Mouse (Mus musculus) cerebellum, adult 11 months (tissue): ENCODE data around the gene Apoa1.

Experiments
- DNase-seq: peaks from one replicate; pipeline ENCODE4 v3.0.0; 2022

The Apoa1 gene

GRCm38 (mm10) chr9:46228491-46228890 lies at the start of gene Apoa1:
TSS of gene Apoa1 (plus strand) at chr9:46228580.
- no peak for DNase-seq

- peak; percentile 34 for DNase-seq
These were observed 49.8 kb upstream of the Apoa1 start for GRCm38 (mm10) chr9:46178595-46178994.

- DNase-seq: peak; percentile 56
These were observed 47.1 kb upstream of the Apoa1 start for GRCm38 (mm10) chr9:46181297-46181696.

- no peak for DNase-seq
These were observed 43.8 kb upstream of the Apoa1 start for GRCm38 (mm10) chr9:46184542-46184941.

- DNase-seq: peak; percentile 40
These were observed 43.2 kb upstream of the Apoa1 start for GRCm38 (mm10) chr9:46185191-46185590.

- no peak for DNase-seq
These were observed 42.0 kb upstream of the Apoa1 start for GRCm38 (mm10) chr9:46186387-46186786.

GRCm38 (mm10) chr9:46188370-46188769 lies 40.0 kb upstream of the Apoa1 start:
- DNase-seq: no peak

- no peak for DNase-seq
These were observed 39.4 kb upstream of the Apoa1 start for GRCm38 (mm10) chr9:46188956-46189355.

GRCm38 (mm10) chr9:46189381-46189780 lies 39.0 kb upstream of the Apoa1 start:
- DNase-seq: no peak

- DNase-seq: no peak
These were observed 37.1 kb upstream of the Apoa1 start for GRCm38 (mm10) chr9:46191234-46191633.

- DNase-seq: no peak
These were observed 36.7 kb upstream of the Apoa1 start for GRCm38 (mm10) chr9:46191644-46192043.

- DNase-seq: no peak
These were observed 35.7 kb upstream of the Apoa1 start for GRCm38 (mm10) chr9:46192642-46193041.

GRCm38 (mm10) chr9:46194809-46195208 lies 33.6 kb upstream of the Apoa1 start:
- DNase-seq: no peak

GRCm38 (mm10) chr9:46196699-46197169 lies 31.6 kb upstream of the Apoa1 start:
- DNase-seq: no peak

- DNase-seq: no peak
These were observed 29.9 kb upstream of the Apoa1 start for GRCm38 (mm10) chr9:46198461-46198860.

GRCm38 (mm10) chr9:46198936-46199335 lies 29.4 kb upstream of the Apoa1 start:
- DNase-seq: no peak

- DNase-seq: no peak
These were observed 28.8 kb upstream of the Apoa1 start for GRCm38 (mm10) chr9:46199609-46200008.

- no peak for DNase-seq
These were observed 21.4 kb upstream of the Apoa1 start for GRCm38 (mm10) chr9:46206834-46207500.

GRCm38 (mm10) chr9:46207501-46207869 lies 20.9 kb upstream of the Apoa1 start:
- DNase-seq: no peak

- peak; percentile 48 for DNase-seq
These were observed 19.9 kb upstream of the Apoa1 start for GRCm38 (mm10) chr9:46208401-46208974.

GRCm38 (mm10) chr9:46210473-46210872 lies 17.9 kb upstream of the Apoa1 start:
- no peak for DNase-seq

- DNase-seq: no peak
These were observed 14.1 kb upstream of the Apoa1 start for GRCm38 (mm10) chr9:46214276-46214675.

GRCm38 (mm10) chr9:46214946-46215337 lies 13.4 kb upstream of the Apoa1 start:
- no peak for DNase-seq
